Mouse (Mus musculus) heart, postnatal 0 days (tissue): ENCODE results near the gene Plekha6.

Experiments used
- CTCF ChIP-seq: IDR thresholded peaks from 2 replicates; pipeline ENCODE4 v1.5.1; 2016; ENCODE audit warnings: antibody characterized with exemption, control low read depth, low read depth
- EP300 ChIP-seq: IDR thresholded peaks from 2 replicates; pipeline ENCODE4 v1.6.1; 2016; ENCODE audit warnings: antibody characterized with exemption, low read depth

- TF ChIP-seq CTCF (no peak), EP300 (no peak)
Measured at GRCm38 (mm10) chr1:133250761-133251160, 86.8 kb downstream of the Plekha6 start.
